Mouse (Mus musculus) cerebellum, adult 2 months (tissue): Measurements from ENCODE around the gene Tcp1.
"Not testable (repeated sequence)": the region's sequence is repeated elsewhere in the genome, so short reads cannot be mapped to it uniquely, and the experiment has no call there.

Experiments used
- CTCF ChIP-seq: fragments of 200-500 bp; IDR thresholded peaks from 2 replicates; pipeline ENCODE4 v1.5.1; 2011; ENCODE audit warnings: low read depth, mild to moderate bottlenecking, control low read depth, low read length, moderate library complexity, borderline replicate concordance; ENCODE audit not compliant: insufficient read depth
- POLR2A ChIP-seq: fragments of 200-500 bp; IDR thresholded peaks from 2 replicates; pipeline ENCODE4 v1.6.1; 2011; ENCODE audit warnings: low read length, control low read depth, borderline replicate concordance; ENCODE audit not compliant: insufficient read depth

DNA sequence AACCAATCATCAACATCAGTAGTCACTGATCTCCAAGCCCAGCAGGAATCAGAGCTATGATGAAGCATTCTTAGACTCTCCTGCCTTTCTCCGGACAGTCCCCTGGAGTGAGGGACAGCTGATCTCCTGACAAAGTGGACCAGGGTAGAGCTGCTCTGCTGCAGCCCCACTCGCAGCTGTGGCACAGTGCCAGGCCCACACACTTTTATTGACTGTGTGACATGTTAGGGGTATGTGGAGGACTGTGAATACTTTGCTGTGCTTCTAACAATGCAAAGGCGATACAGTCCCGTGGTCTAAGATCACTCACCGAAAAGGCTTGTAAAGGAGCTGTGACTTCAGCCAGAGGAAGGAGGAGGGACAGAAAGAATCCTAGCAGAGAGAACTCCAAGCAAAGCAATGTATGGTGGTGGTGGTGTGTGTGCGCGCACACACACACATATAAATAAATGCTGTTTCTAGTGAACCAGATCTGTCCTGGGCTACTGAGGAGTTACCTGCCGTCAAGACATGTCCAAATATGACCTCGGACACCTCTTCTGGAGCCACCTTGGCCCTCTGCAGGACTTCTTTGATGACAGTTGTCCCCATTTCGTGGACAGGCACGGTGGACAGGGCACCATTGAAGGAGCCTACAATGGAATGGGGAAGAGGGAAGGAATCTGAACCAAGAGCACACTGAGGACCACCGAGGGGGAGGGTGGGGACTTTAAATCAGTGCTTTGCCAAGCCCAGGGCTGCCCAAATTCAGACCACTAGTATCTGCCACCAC is 24.1 kb downstream of the Tcp1 start:
- not testable (repeated sequence) for TF ChIP-seq POLR2A, CTCF
